Mouse (Mus musculus): ENCODE measurements around the gene Uggt2. TPM values are rescaled to one million over a fixed set of nuclear protein-coding genes. Genes with fewer than 3 reads are reported as not detected.

Gene Uggt2
- total RNA-seq (2014; rRNA removed) (3.0 and 3.6 TPM in 2 replicates), polyA plus RNA-seq (2012; rRNA removed) (0.52 and 0.98 TPM in 2 replicates)

DNA sequence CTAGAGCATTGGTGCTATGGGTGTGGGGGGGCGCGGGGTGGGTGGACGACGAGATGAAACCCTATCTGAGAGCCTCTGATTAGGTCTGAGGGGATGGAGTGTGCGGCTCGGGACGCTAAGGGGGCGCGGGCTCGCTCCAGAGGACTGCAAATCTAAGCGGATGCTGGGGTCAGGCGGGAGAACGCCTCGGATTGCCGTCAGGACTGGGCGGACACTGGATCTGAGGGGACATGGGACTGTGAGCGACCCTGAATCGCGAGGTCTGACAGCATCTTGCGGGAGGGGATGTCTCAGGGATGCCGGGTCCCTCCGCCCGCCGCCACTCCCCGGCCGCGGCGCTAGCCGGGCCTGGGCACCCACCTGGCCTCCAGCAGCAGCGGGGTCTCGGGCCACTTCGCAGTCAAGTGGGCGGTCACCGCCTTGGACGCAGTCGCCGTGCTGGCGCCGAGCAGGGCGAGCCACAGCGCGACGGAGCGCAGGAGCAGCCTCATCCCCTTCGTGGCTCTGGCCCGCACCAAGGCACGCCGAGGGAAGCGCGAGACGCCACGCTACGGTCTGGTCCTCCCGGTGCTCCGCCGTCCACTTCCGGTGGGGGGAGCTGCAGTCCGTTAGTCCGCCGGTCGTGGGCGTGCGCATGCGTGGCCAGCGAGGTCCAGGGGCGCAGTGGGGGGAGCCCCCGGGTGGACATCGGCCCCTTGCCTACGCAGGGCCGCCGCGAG, at the start of gene Uggt2:
TSS of gene Uggt2 (minus strand) at position 580 of the 719 bp plus-strand sequence.
- TF ChIP-seq POLR2A (IDR thresholded peaks at IDR 0.05; ENCODE audit: extremely low read depth, insufficient read depth, low read length) (no peak), CTCF (IDR thresholded peaks at IDR 0.05; ENCODE audit: low read depth, low read length) (peak; percentile 52)
- Histone ChIP-seq H3K27ac (replicated peaks; ENCODE audit: insufficient read depth, low read depth, low read length) (no peak within 1 kb of the TSS), H3K4me3 (ENCODE audit: insufficient read depth, low read depth, low read length) (peak within 1 kb of the TSS; percentile 55), H3K36me3 (ENCODE audit: control insufficient read depth, insufficient read depth, low read length) (no peaks in the 10 kb centered on the region), H3K79me2 (ENCODE audit: control insufficient read depth, insufficient read depth, low read length) (no peaks in the 10 kb centered on the region), H3K27me3 (ENCODE audit: control insufficient read depth, insufficient read depth, low read length) (no peaks in the 10 kb centered on the region), H3K4me1 (ENCODE audit: control insufficient read depth, insufficient read depth, low read length) (no peaks in the 10 kb centered on the region), H3K9ac (ENCODE audit: low read depth, low read length) (peak within 1 kb of the TSS; percentile 41)
- peak; percentile 8 for DNase-seq (ENCODE audit: extremely low read depth, low read depth, low spot score)
- 2% methylated on average over 70 of the region's 72 CpGs for WGBS

GRCm38 (mm10) chr14:119139381-119139950, 40.2 kb upstream of the Uggt2 start:
- WGBS = 55% methylated on average over 9 of the region's 9 CpGs
- no peak for TF ChIP-seq CTCF (IDR thresholded peaks at IDR 0.05; ENCODE audit: low read depth, low read length)
- TF ChIP-seq POLR2A (IDR thresholded peaks at IDR 0.05; ENCODE audit: extremely low read depth, insufficient read depth, low read length) = no peak
- no peak overlapping the region for H3K27ac ChIP-seq (replicated peaks; ENCODE audit: insufficient read depth, low read depth, low read length)
- no peak overlapping the region for H3K9ac ChIP-seq (ENCODE audit: low read depth, low read length)
- H3K79me2 ChIP-seq (ENCODE audit: control insufficient read depth, insufficient read depth, low read length) = no peaks in the 10 kb centered on the region
- H3K27me3 ChIP-seq (ENCODE audit: control insufficient read depth, insufficient read depth, low read length) = peaks cover 16% of the 10 kb centered on the region
- H3K36me3 ChIP-seq (ENCODE audit: control insufficient read depth, insufficient read depth, low read length) = no peaks in the 10 kb centered on the region
- H3K4me3 ChIP-seq (ENCODE audit: insufficient read depth, low read depth, low read length) = no peak overlapping the region
- DNase-seq (ENCODE audit: extremely low read depth, low read depth, low spot score) = no peak
- H3K4me1 ChIP-seq (ENCODE audit: control insufficient read depth, insufficient read depth, low read length) = no peaks in the 10 kb centered on the region; the same call in 1 of the 2 replicates

- no peaks in the 10 kb centered on the region for H3K79me2 ChIP-seq (ENCODE audit: control insufficient read depth, insufficient read depth, low read length)
- H3K27ac ChIP-seq (replicated peaks; ENCODE audit: insufficient read depth, low read depth, low read length) = no peak overlapping the region
- no peak overlapping the region for H3K9ac ChIP-seq (ENCODE audit: low read depth, low read length)
- no peaks in the 10 kb centered on the region for H3K36me3 ChIP-seq (ENCODE audit: control insufficient read depth, insufficient read depth, low read length)
- H3K4me3 ChIP-seq (ENCODE audit: insufficient read depth, low read depth, low read length) = peak overlapping the region; percentile 51; the same call in 1 of the 2 replicates
- peaks cover 16% of the 10 kb centered on the region for H3K27me3 ChIP-seq (ENCODE audit: control insufficient read depth, insufficient read depth, low read length)
- 3% methylated on average over 20 of the region's 20 CpGs for WGBS
- TF ChIP-seq CTCF (IDR thresholded peaks at IDR 0.05; ENCODE audit: low read depth, low read length) = no peak
- TF ChIP-seq POLR2A (IDR thresholded peaks at IDR 0.05; ENCODE audit: extremely low read depth, insufficient read depth, low read length) = no peak
- no peaks in the 10 kb centered on the region; the same call in 1 of the 2 replicates for H3K4me1 ChIP-seq (ENCODE audit: control insufficient read depth, insufficient read depth, low read length)
- DNase-seq (ENCODE audit: extremely low read depth, low read depth, low spot score) = no peak
These were observed 39.5 kb upstream of the Uggt2 start for GRCm38 (mm10) chr14:119138786-119139100.

DNA sequence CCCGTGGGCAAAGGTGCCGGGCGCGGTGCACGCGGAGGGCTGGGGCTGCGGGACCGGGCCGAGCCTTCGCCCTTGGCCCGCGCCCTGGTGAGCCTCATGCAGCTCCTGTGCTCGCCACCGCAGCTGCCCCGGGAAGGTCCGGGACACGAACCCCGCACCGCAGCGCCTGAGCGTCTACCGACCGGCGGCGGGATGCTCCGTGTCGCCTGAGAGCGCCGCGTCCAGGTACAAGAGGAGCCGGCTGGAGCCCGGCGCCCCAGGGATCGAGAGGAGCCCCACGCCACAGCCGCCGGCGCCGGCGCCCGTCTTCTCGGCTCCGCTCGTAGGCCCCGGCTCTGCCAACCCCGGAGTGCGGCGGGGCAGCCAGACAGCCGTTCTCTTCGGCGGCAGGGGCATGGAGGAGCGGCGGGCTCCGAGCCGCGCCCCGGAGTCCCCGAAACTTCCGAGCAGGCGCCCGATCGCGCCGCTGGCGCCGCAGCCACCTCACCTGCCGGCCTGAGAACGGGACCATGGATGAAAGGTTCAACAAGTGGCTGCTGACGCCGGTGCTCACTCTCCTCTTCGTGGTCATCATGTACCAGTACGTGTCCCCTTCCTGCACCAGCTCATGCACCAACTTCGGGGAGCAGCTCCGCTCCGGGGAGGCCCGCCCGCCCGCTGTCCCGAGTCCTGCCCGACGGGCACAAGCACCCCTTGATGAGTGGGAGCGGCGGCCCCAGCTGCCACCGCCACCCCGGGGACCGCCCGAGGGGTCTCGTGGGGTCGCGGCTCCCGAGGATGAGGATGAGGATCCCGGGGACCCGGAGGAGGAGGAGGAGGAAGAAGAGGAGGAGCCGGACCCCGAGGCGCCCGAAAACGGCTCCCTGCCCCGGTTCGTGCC, 38.9 kb upstream of the Uggt2 start, which contains the start of gene Hs6st3:
TSS of gene Hs6st3 (plus strand) at position 436 of the 880 bp plus-strand sequence.
- no peak within 1 kb of the TSS for H3K27ac ChIP-seq (replicated peaks; ENCODE audit: insufficient read depth, low read depth, low read length)
- peaks cover 16% of the 10 kb centered on the region for H3K27me3 ChIP-seq (ENCODE audit: control insufficient read depth, insufficient read depth, low read length)
- TF ChIP-seq POLR2A (IDR thresholded peaks at IDR 0.05; ENCODE audit: extremely low read depth, insufficient read depth, low read length) (no peak), CTCF (IDR thresholded peaks at IDR 0.05; ENCODE audit: low read depth, low read length) (no peak)
- no peaks in the 10 kb centered on the region for H3K36me3 ChIP-seq (ENCODE audit: control insufficient read depth, insufficient read depth, low read length)
- no peaks in the 10 kb centered on the region for H3K79me2 ChIP-seq (ENCODE audit: control insufficient read depth, insufficient read depth, low read length)
- 1% methylated on average over 100 of the region's 100 CpGs for WGBS
- peak within 1 kb of the TSS; percentile 51; the same call in 1 of the 2 replicates for H3K4me3 ChIP-seq (ENCODE audit: insufficient read depth, low read depth, low read length)
- no peaks in the 10 kb centered on the region; the same call in 1 of the 2 replicates for H3K4me1 ChIP-seq (ENCODE audit: control insufficient read depth, insufficient read depth, low read length)
- no peak for DNase-seq (ENCODE audit: extremely low read depth, low read depth, low spot score)
- peak within 1 kb of the TSS; percentile 6; the same call in 1 of the 2 replicates for H3K9ac ChIP-seq (ENCODE audit: low read depth, low read length)

GRCm38 (mm10) chr14:119137512-119137905, 38.3 kb upstream of the Uggt2 start:
- Histone ChIP-seq H3K4me1 (ENCODE audit: control insufficient read depth, insufficient read depth, low read length) (no peaks in the 10 kb centered on the region; the same call in 1 of the 2 replicates), H3K9ac (ENCODE audit: low read depth, low read length) (peak overlapping the region; percentile 6; the same call in 1 of the 2 replicates), H3K27me3 (ENCODE audit: control insufficient read depth, insufficient read depth, low read length) (peaks cover 17% of the 10 kb centered on the region), H3K36me3 (ENCODE audit: control insufficient read depth, insufficient read depth, low read length) (no peaks in the 10 kb centered on the region), H3K4me3 (ENCODE audit: insufficient read depth, low read depth, low read length) (peak overlapping the region; percentile 51; the same call in 1 of the 2 replicates), H3K79me2 (ENCODE audit: control insufficient read depth, insufficient read depth, low read length) (no peaks in the 10 kb centered on the region), H3K27ac (replicated peaks; ENCODE audit: insufficient read depth, low read depth, low read length) (no peak overlapping the region)
- no peak for DNase-seq (ENCODE audit: extremely low read depth, low read depth, low spot score)
- no peak for TF ChIP-seq POLR2A (IDR thresholded peaks at IDR 0.05; ENCODE audit: extremely low read depth, insufficient read depth, low read length)
- no peak for TF ChIP-seq CTCF (IDR thresholded peaks at IDR 0.05; ENCODE audit: low read depth, low read length)
- 2% methylated on average over 38 of the region's 38 CpGs for WGBS
